Mouse (Mus musculus) olfactory bulb, adult 2 months (tissue): ENCODE data around the gene Rhox3f.
"Not testable (repeated sequence)": the region's sequence is repeated elsewhere in the genome, so short reads cannot be mapped to it uniquely, and the experiment has no call there.

Source experiments
- CTCF ChIP-seq: fragments of 200-500 bp; IDR thresholded peaks from 2 replicates; pipeline ENCODE4 v1.5.1; 2012; ENCODE audit warnings: low read depth, mild to moderate bottlenecking, low read length, moderate library complexity; ENCODE audit not compliant: insufficient read depth
- POLR2A ChIP-seq: fragments of 200-500 bp; IDR thresholded peaks from 2 replicates; pipeline ENCODE4 v1.6.1; 2012; ENCODE audit warnings: mild to moderate bottlenecking, low read depth, low read length, moderate library complexity; ENCODE audit not compliant: insufficient read depth

GRCm38 (mm10) chrX:37557112-37557511 is 23.7 kb upstream of the Rhox3f start, which contains the start of gene Rhox4e:
- not testable (repeated sequence) for TF ChIP-seq POLR2A, CTCF
